Mouse (Mus musculus): ENCODE results near the gene Ackr4. TPM values are rescaled to one million over a fixed set of nuclear protein-coding genes. Genes with fewer than 3 reads are reported as not detected.

Ackr4 gene
- polyA plus RNA-seq (2012; rRNA removed): 10.0 and 11.5 TPM in 2 replicates

GRCm38 (mm10) chr9:104126833-104127232 is at the start of gene Ackr4:
TSS of gene Ackr4 (minus strand) at chr9:104126933.

DNA sequence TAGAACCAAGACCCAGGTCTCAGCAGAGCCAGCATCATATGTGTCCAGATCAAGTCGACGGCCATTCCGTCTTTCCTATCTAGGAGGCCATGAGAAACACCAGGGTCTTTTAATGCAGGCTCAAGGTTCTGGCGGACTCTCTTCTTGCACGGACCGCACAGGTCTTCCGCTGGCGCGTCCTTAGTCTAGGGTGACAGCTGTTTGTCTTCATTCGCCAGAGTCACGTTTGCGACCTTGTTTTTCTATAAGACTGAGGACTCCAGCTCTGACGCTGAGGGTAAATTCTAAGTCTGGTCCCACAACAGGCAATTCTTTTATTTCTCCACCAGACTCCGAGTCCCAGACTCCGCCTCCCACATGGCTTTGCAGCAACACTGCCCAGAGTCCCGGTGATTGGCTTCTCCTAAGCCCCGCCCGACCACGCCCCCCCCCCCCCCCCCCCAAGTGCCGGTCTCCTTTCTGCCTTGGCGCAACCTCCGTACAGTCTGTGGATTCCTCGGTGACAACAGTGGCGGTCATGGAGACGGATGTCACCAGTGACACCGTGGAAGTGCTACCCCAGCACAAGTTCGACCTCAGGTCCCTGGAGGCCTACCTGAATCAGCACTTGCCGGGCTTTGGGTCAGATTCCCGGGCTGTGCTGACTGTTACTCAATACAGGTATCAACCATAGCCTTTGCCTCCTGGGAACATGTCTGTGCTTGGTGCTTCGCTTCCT is 63.3 kb downstream of the Ackr4 start, which contains the start of gene Acad11:
Gene Acad11 (plus strand): TSS at position 134 of the 718 bp plus-strand sequence.

GRCm38 (mm10) chr9:104062430-104063243 is 64.1 kb downstream of the Ackr4 start, which contains the start of gene Uba5:
TSS of gene Uba5 (minus strand) at chr9:104063134.

GRCm38 (mm10) chr9:104040362-104040761 is 86.4 kb downstream of the Ackr4 start, which contains the start of gene Gm28305:
TSS of gene Gm28305 (plus strand) at chr9:104040662.

Other genes starting within 250 kb of the Ackr4 start
- 6.0 and 6.1 TPM in 2 replicates for gene Nphp3, start 124.4 kb downstream of the Ackr4 start, polyA plus RNA-seq (2012; rRNA removed)
- not detected in 2 replicates for gene Gm28305, start 86.3 kb downstream of the Ackr4 start, polyA plus RNA-seq (2012; rRNA removed)
- gene Uba5, start 63.8 kb downstream of the Ackr4 start, polyA plus RNA-seq (2012; rRNA removed): 13.5 and 14.5 TPM in 2 replicates
- 71.6 and 74.9 TPM in 2 replicates for gene Acad11, start 63.6 kb downstream of the Ackr4 start, polyA plus RNA-seq (2012; rRNA removed)
- gene Dnajc13, start 136.0 kb upstream of the Ackr4 start, polyA plus RNA-seq (2012; rRNA removed): 31.8 and 41.8 TPM in 2 replicates
- 10.3 and 14.6 TPM in 2 replicates for gene Acpp, start 210.8 kb upstream of the Ackr4 start, polyA plus RNA-seq (2012; rRNA removed)